Mouse (Mus musculus): ENCODE results near the gene F11. TPM values are rescaled to one million over a fixed set of nuclear protein-coding genes. Genes with fewer than 3 reads are reported as not detected.

The F11 gene
- polyA plus RNA-seq, 1 experiment from 2014 or later: not detected

DNA sequence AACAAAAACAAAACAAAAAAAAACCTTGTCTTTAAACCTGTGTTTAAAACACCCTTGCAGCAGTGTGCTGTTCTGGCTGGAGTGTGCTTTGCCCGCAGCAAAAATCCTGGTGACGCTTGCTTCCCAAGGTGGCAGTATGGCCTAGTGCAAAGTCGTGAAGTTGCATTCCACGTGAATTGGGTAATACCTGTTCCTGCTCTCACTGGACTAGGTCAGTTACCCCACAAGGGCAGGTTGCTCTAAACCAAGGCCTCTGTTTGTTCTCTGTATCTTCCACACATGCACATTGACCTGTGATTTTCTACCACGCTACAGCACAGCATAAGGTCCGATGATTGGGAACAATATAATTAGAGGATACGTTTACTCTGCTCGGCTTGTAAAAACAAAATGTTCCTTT lies 19.8 kb upstream of the F11 start:
- Histone ChIP-seq H3K9ac (ENCODE audit: low read depth, low read length) (no peak overlapping the region), H3K36me3 (ENCODE audit: control insufficient read depth, insufficient read depth, low read length) (no peaks in the 10 kb centered on the region), H3K27me3 (ENCODE audit: control insufficient read depth, insufficient read depth, low read length) (no peaks in the 10 kb centered on the region), H3K4me3 (ENCODE audit: low read depth, low read length) (no peak overlapping the region), H3K9me3 (ENCODE audit: control insufficient read depth, low read length) (no peaks in the 10 kb centered on the region), H3K4me1 (replicated peaks; ENCODE audit: control insufficient read depth, insufficient read depth, low read length) (no peaks in the 10 kb centered on the region), H3K4me2 (replicated peaks; ENCODE audit: low read depth, low read length) (no peak overlapping the region), H3K27ac (ENCODE audit: low read depth, low read length) (no peak overlapping the region)
- ATAC-seq (ENCODE audit: low FRiP score) (no peak), DNase-seq (ENCODE audit: low spot score) (no peak)
- 83% methylated on average over 8 of the region's 8 CpGs for WGBS

DNA sequence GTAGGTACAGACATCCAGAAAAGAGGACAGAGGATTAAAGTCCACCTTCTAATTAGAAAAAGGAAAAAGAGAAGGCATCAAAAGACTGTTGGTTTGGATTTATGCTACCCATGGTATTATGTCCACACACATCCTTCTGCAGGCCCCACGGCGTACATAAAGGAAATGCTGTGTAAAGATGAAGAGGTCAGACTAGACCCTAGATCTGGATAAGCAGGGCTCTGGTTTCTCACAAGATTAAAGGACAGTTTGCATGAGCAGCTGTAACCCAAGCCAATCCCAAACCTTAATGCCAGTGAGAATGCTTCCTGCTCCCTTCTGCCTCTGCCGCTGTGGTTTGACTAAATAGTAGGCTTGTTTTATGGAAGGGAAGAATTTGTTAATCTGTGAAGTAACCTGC lies 15.6 kb upstream of the F11 start:
- WGBS: 77% methylated on average over 3 of the region's 3 CpGs
- DNase-seq (ENCODE audit: low spot score) (no peak), ATAC-seq (ENCODE audit: low FRiP score) (no peak)
- H3K4me3 ChIP-seq (ENCODE audit: low read depth, low read length): no peak overlapping the region
- H3K27ac ChIP-seq (ENCODE audit: low read depth, low read length): no peak overlapping the region
- no peaks in the 10 kb centered on the region for H3K27me3 ChIP-seq (ENCODE audit: control insufficient read depth, insufficient read depth, low read length)
- no peaks in the 10 kb centered on the region for H3K9me3 ChIP-seq (ENCODE audit: control insufficient read depth, low read length)
- H3K4me2 ChIP-seq (replicated peaks; ENCODE audit: low read depth, low read length): no peak overlapping the region
- H3K9ac ChIP-seq (ENCODE audit: low read depth, low read length): no peak overlapping the region
- H3K36me3 ChIP-seq (ENCODE audit: control insufficient read depth, insufficient read depth, low read length): no peaks in the 10 kb centered on the region
- no peaks in the 10 kb centered on the region for H3K4me1 ChIP-seq (replicated peaks; ENCODE audit: control insufficient read depth, insufficient read depth, low read length)

DNA sequence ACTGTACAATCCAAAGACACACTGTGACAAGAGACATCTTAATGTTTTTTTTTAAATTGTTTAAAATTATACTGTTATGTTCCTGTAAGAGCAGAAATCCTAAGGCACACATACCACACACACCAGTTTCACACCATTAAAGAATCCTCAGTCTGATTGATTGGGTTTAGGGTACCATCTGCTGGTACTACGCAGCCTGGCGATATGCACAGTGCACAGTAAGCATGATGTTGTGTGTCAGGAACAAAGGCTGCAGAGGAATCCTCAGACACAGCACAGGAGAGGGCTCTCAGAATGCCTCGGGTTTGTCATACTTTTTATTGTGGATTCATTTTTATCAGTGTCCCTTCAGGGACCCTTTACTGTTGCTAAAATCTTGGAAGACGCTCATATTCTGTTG lies 12.5 kb upstream of the F11 start:
- no peak for ATAC-seq (ENCODE audit: low FRiP score)

DNA sequence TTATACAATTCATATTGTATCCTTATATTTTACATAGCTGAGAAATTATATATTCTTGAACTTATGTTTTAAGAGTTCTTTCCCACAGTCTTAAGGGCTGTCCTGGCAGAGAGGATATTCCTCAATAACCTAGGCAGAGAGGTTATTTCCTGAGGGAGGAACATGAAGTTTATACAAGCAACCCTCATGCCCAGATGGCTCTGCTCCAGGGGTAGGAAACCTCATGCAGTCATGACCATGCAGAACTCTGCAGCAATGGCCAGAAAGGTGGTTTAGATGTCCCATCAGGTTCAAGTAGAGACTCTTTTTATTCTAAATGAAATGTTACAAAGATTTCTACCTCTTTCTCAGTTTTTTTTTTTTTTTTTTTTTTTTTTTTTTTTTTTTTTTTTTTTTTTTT lies 7.2 kb upstream of the F11 start:
- Histone ChIP-seq H3K9ac (ENCODE audit: low read depth, low read length) (no peak overlapping the region), H3K27ac (ENCODE audit: low read depth, low read length) (no peak overlapping the region), H3K4me2 (replicated peaks; ENCODE audit: low read depth, low read length) (no peak overlapping the region), H3K4me3 (ENCODE audit: low read depth, low read length) (no peak overlapping the region), H3K9me3 (ENCODE audit: control insufficient read depth, low read length) (no peaks in the 10 kb centered on the region), H3K4me1 (replicated peaks; ENCODE audit: control insufficient read depth, insufficient read depth, low read length) (no peaks in the 10 kb centered on the region), H3K36me3 (ENCODE audit: control insufficient read depth, insufficient read depth, low read length) (no peaks in the 10 kb centered on the region), H3K27me3 (ENCODE audit: control insufficient read depth, insufficient read depth, low read length) (no peaks in the 10 kb centered on the region)
- DNase-seq (ENCODE audit: low spot score) (no peak), ATAC-seq (ENCODE audit: low FRiP score) (no peak)

More for the DNA sequence above, 12.5 kb upstream of the F11 start:
- Histone ChIP-seq H3K4me2 (replicated peaks; ENCODE audit: low read depth, low read length) (no peak overlapping the region), H3K4me1 (replicated peaks; ENCODE audit: control insufficient read depth, insufficient read depth, low read length) (no peaks in the 10 kb centered on the region), H3K27ac (ENCODE audit: low read depth, low read length) (no peak overlapping the region), H3K36me3 (ENCODE audit: control insufficient read depth, insufficient read depth, low read length) (no peaks in the 10 kb centered on the region), H3K9me3 (ENCODE audit: control insufficient read depth, low read length) (no peaks in the 10 kb centered on the region), H3K27me3 (ENCODE audit: control insufficient read depth, insufficient read depth, low read length) (no peaks in the 10 kb centered on the region), H3K9ac (ENCODE audit: low read depth, low read length) (no peak overlapping the region), H3K4me3 (ENCODE audit: low read depth, low read length) (no peak overlapping the region)
- DNase-seq (ENCODE audit: low spot score): no peak
- 88% methylated on average over 4 of the region's 4 CpGs for WGBS

DNA sequence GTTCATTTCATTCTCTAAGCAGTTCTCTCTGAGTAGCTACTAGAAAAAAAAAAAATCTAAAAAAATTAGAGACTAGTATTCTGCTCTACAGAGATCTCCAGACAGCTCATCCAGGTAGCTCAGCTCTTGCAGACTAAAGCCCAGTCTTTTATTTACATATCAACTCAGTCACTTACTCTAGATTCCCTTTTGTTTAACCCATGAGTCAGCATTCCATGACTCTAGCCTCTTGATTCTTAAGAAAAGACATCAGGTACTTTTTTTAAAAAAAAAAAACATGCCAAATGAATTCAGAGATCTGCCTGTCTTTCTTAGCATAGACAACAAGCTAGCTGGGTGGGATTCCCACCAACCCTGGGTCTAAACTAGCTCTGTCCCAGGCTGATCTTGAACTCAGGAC lies 6.7 kb upstream of the F11 start:
- no peak overlapping the region for H3K27ac ChIP-seq (ENCODE audit: low read depth, low read length)
- H3K27me3 ChIP-seq (ENCODE audit: control insufficient read depth, insufficient read depth, low read length): no peaks in the 10 kb centered on the region
- no peak overlapping the region for H3K4me2 ChIP-seq (replicated peaks; ENCODE audit: low read depth, low read length)
- no peak for DNase-seq (ENCODE audit: low spot score)
- no peaks in the 10 kb centered on the region for H3K36me3 ChIP-seq (ENCODE audit: control insufficient read depth, insufficient read depth, low read length)
- no peak overlapping the region for H3K9ac ChIP-seq (ENCODE audit: low read depth, low read length)
- no peaks in the 10 kb centered on the region for H3K4me1 ChIP-seq (replicated peaks; ENCODE audit: control insufficient read depth, insufficient read depth, low read length)
- no peak for ATAC-seq (ENCODE audit: low FRiP score)
- H3K9me3 ChIP-seq (ENCODE audit: control insufficient read depth, low read length): no peaks in the 10 kb centered on the region
- H3K4me3 ChIP-seq (ENCODE audit: low read depth, low read length): no peak overlapping the region

DNA sequence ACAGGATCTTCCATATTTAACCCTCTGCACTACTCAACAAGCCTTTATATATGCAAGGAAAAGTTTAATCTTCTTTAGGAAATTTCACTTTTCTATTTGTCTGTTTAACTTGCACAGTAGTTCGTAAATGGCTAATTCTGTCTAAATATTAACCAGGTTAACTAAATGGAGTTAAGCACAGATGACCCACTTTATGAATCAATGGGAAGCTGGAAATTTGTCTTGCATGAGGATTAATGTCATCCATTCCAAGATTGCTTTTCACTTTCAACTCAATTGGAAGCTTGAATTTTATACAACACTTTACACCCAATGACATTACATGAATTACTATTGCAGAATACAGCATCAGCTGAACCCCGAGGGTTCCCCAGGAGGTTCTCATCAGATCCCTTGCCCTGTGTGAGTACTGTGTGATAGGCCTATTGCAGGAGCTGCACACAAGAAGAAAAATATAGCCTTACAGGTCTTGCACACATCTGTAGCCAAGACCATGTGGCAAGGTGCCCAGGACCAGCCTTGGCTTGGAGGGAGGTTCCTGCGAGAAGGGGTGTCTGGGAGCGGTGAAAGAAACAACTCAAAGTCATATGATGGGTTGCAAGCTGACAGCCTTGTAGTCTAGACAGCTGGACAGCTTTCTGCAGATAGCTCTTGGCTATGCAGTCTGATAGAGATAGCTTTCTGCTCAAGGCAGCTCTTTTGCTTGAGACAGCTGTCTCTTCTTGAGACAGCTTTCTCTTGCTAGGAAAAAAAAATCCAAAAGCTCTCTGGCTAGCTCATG lies 6.0 kb upstream of the F11 start:
- Histone ChIP-seq H3K4me1 (replicated peaks; ENCODE audit: control insufficient read depth, insufficient read depth, low read length) (no peaks in the 10 kb centered on the region), H3K36me3 (ENCODE audit: control insufficient read depth, insufficient read depth, low read length) (no peaks in the 10 kb centered on the region), H3K4me2 (replicated peaks; ENCODE audit: low read depth, low read length) (no peak overlapping the region), H3K27ac (ENCODE audit: low read depth, low read length) (no peak overlapping the region), H3K27me3 (ENCODE audit: control insufficient read depth, insufficient read depth, low read length) (no peaks in the 10 kb centered on the region), H3K4me3 (ENCODE audit: low read depth, low read length) (no peak overlapping the region), H3K9ac (ENCODE audit: low read depth, low read length) (no peak overlapping the region), H3K9me3 (ENCODE audit: control insufficient read depth, low read length) (no peaks in the 10 kb centered on the region)
- DNase-seq (ENCODE audit: low spot score): no peak
- WGBS: 93% methylated on average over 4 of the region's 4 CpGs
- no peak for ATAC-seq (ENCODE audit: low FRiP score)

DNA sequence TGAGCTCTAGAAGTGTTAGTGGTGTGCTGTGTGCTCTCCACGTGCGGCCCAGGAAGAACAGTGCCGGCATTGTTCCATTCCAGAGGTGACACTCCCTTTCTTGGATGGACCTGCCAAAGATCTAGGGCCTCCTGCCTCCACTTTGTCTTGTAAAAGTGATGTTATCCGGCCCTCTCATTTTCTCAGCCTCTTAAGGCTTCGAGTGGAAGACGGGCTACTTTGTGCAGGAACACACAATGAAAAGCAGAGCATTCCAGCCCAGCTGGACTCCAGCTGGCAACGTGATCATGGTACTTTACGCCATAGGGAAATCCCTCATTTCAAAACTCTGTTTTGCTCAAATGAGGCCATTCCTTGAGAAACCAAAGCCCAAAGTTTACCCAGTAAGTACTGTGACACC lies 5.2 kb upstream of the F11 start:
- WGBS: 54% methylated on average over 8 of the region's 8 CpGs
- H3K36me3 ChIP-seq (ENCODE audit: control insufficient read depth, insufficient read depth, low read length): no peaks in the 10 kb centered on the region
- H3K4me2 ChIP-seq (replicated peaks; ENCODE audit: low read depth, low read length): no peak overlapping the region
- H3K9ac ChIP-seq (ENCODE audit: low read depth, low read length): no peak overlapping the region
- no peaks in the 10 kb centered on the region for H3K9me3 ChIP-seq (ENCODE audit: control insufficient read depth, low read length)
- ATAC-seq (ENCODE audit: low FRiP score) (no peak), DNase-seq (ENCODE audit: low spot score) (no peak)
- no peak overlapping the region for H3K27ac ChIP-seq (ENCODE audit: low read depth, low read length)
- no peaks in the 10 kb centered on the region for H3K4me1 ChIP-seq (replicated peaks; ENCODE audit: control insufficient read depth, insufficient read depth, low read length)
- no peaks in the 10 kb centered on the region for H3K27me3 ChIP-seq (ENCODE audit: control insufficient read depth, insufficient read depth, low read length)
- H3K4me3 ChIP-seq (ENCODE audit: low read depth, low read length): no peak overlapping the region

DNA sequence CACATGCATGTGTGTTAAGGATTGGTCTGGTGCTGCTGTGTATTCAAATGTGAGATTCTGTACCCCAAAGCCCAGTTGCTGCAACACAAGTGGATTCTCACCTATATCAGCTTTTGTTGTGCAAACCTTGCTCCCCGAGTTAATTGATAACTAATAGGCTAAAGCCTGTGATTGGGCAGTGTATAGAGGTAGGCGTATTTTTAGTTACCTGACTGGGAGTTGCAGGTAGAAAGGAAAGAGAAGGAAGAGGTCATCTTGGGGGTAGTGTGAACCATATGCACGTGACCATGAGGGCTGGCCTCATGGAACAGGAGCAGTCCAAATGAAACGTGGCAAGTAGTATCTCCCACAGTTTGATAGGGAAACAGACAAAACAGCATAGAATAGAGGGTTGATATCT lies 3.1 kb upstream of the F11 start:
- Histone ChIP-seq H3K4me2 (replicated peaks; ENCODE audit: low read depth, low read length) (no peak overlapping the region), H3K9ac (ENCODE audit: low read depth, low read length) (no peak overlapping the region), H3K4me1 (replicated peaks; ENCODE audit: control insufficient read depth, insufficient read depth, low read length) (no peaks in the 10 kb centered on the region), H3K4me3 (ENCODE audit: low read depth, low read length) (no peak overlapping the region), H3K27ac (ENCODE audit: low read depth, low read length) (no peak overlapping the region), H3K9me3 (ENCODE audit: control insufficient read depth, low read length) (no peaks in the 10 kb centered on the region), H3K36me3 (ENCODE audit: control insufficient read depth, insufficient read depth, low read length) (no peaks in the 10 kb centered on the region), H3K27me3 (ENCODE audit: control insufficient read depth, insufficient read depth, low read length) (no peaks in the 10 kb centered on the region)
- DNase-seq (ENCODE audit: low spot score) (no peak), ATAC-seq (ENCODE audit: low FRiP score) (no peak)
- WGBS: 90% methylated on average over 4 of the region's 4 CpGs

DNA sequence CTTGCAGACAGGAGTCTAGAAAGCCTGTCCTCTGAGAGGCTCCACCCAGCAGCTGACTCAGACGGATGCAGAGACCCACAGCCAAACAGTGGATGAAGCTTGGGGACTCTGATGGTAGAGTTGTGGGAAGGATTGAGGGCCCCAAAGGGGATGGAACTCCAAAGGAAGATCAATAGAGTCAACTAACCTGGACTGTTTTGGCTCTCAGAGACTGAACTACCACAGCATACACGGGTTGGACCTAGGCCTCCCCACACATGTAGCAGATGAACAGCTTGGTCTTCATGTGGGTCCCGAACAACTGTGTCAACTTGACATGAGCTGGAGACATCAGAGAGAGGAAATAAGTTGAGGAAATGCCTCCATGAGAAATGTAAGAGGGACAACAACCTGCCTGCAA lies 1.0 kb upstream of the F11 start:
- H3K4me2 ChIP-seq (replicated peaks; ENCODE audit: low read depth, low read length): no peak overlapping the region
- DNase-seq (ENCODE audit: low spot score): no peak
- H3K4me3 ChIP-seq (ENCODE audit: low read depth, low read length): no peak overlapping the region
- no peak for ATAC-seq (ENCODE audit: low FRiP score)
- no peak overlapping the region for H3K27ac ChIP-seq (ENCODE audit: low read depth, low read length)
- no peaks in the 10 kb centered on the region for H3K4me1 ChIP-seq (replicated peaks; ENCODE audit: control insufficient read depth, insufficient read depth, low read length)
- H3K9me3 ChIP-seq (ENCODE audit: control insufficient read depth, low read length): no peaks in the 10 kb centered on the region
- WGBS: 88% methylated on average over 3 of the region's 3 CpGs
- H3K9ac ChIP-seq (ENCODE audit: low read depth, low read length): no peak overlapping the region
- H3K36me3 ChIP-seq (ENCODE audit: control insufficient read depth, insufficient read depth, low read length): no peaks in the 10 kb centered on the region
- H3K27me3 ChIP-seq (ENCODE audit: control insufficient read depth, insufficient read depth, low read length): no peaks in the 10 kb centered on the region
